Mouse (Mus musculus): ENCODE results near the gene Gm21974.
"Not testable (repeated sequence)": the region's sequence is repeated elsewhere in the genome, so short reads cannot be mapped to it uniquely, and the experiment has no call there.

DNA sequence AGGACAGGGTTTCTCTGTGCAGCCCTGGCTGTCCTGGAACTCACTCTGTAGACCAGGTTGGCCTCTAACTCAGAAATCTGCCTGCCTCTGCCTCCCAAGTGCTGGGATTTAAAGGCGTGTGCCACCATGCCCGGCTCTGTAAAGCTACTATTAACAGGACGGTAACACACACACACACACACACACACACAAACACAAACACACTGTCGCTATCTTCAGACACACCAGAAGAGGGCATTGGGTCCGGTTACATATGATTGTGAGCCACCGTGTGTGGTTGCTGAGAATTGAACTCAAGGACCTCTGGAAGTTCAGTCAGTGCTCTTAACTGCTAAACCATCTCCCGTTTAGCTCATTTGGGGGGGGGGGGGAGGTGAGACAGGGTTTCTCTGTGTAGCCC is 637 bp upstream of the Gm21974 start:
- TF ChIP-seq CTCF (conservative IDR thresholded peaks at IDR 0.05; ENCODE audit: low read length); NANOG (IDR thresholded peaks at IDR 0.05; ENCODE audit: borderline replicate concordance, low read length); POU5F1 (IDR thresholded peaks at IDR 0.05; ENCODE audit: borderline replicate concordance, low read length): not testable (repeated sequence)

Measured in E14TG2a.4 (cell line).